Mouse (Mus musculus) E14TG2a.4 (cell line): ENCODE measurements around the gene Rnft2.

Experiments
- CTCF ChIP-seq: conservative IDR thresholded peaks from 2 replicates; pipeline ENCODE4 v1.5.1; 2014; ENCODE audit warnings: low read length
- POU5F1 ChIP-seq: IDR thresholded peaks from 2 replicates; pipeline ENCODE4 v1.6.1; 2014; ENCODE audit warnings: low read length, borderline replicate concordance

DNA sequence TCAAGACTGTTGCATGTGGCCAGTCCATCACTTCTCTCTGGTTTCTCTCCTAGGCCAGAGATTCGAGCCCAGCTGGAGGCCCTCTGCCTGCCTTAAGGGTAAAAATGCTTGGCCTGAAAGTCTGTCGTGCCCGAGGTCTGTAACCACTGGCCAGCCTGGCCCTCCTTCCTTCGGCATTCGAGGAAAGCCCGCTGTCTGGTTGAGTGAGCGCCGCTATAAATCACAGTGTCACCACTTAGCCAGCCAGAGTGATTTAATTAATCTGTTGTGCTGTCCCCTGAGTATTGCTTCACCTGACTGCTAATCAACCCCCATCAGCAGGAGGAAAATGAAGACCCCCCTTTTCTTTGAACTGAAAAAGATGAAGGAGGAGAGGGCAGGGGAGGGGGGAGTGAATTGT, 31.8 kb upstream of the Rnft2 start:
- TF ChIP-seq CTCF (no peak), POU5F1 (no peak)
